Mouse (Mus musculus) left cerebral cortex, postnatal 4 days (tissue): ENCODE data around the gene Trim14. TPM values are rescaled to one million over a fixed set of nuclear protein-coding genes. Genes with fewer than 3 reads are reported as not detected.

ENCODE experiments used
- DNase-seq: peaks from one replicate; pipeline ENCODE4 v3.0.0-alpha.2; 2022
- intact Hi-C: fragments of 180-260 bp; cut with DNase I; formaldehyde crosslinking; loops from one replicate; pipeline ENCODE4 v1.15.1; 2025
- total RNA-seq, 2 experiments: library from RNA; stranded (reverse); gene quantifications; 2 replicates each; pipeline ENCODE4 v1.2.3; 2021

The Trim14 gene
- total RNA-seq, 2 experiments from 2014 or later, result 0.48 to 0.88 TPM

DNA sequence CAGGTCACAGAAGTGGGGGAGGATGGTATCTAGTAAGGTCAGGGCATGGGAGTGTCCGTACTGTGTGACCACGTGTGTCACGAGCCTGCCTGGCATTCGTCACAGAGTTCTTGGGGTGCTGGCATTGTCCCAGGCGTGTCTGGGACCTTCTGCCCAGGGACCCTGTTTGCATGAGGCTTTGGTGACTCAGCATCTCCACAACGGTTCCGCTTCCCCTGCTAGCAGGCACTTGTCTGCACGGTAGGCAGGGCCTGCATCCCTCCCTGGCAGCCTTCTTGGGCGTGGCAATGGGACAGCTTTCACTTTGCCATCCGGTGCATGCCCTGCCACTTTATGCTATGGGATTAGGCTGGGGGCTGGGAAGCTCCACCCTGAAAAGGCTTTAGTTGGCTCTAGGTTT, 27.9 kb upstream of the Trim14 start:
- intact Hi-C loops, result no loop called here
- no peak for DNase-seq

DNA sequence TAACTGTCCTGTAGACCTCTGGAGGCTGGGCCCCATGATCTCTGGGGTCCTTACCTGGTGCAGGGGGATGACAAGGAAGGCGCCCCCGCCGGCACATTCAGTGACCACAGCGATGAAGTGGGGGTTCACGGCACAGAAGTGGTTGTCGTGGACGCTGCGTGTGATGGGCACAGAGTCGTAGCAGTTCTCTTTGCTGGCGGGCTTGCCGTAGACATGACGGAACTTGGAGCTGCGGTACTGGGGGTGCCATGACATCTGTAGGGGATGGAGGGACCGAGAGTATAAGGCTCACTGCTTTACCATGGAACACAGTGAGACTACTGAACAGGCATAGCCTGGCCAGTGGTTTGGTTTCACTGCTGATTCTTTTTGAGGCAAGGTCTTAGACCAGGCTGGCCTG, 26.9 kb upstream of the Trim14 start:
- intact Hi-C loops, result no loop called here

DNA sequence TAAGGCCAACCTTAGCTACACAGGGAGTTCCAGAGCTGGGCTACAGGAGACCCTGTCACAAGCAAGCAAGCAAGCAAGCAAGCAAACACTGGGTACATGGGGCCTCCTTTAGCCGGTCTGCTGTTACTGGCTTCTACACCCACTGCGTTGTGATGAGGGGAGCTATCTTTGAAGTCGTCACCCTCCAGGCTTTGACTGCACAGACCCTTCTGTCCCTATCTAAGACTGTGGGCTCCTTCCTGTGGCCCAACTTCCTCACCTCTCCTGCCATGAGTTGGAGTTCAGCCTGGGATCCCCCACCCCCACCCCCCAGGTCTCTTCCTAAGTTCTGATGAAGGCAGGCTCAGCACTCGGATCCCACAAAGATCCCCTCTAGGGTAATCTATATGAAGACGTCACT, 26.1 kb upstream of the Trim14 start:
- DNase-seq, result no peak
- intact Hi-C loops, result no loop called here

More for the DNA sequence above, 26.9 kb upstream of the Trim14 start:
- no peak for DNase-seq

DNA sequence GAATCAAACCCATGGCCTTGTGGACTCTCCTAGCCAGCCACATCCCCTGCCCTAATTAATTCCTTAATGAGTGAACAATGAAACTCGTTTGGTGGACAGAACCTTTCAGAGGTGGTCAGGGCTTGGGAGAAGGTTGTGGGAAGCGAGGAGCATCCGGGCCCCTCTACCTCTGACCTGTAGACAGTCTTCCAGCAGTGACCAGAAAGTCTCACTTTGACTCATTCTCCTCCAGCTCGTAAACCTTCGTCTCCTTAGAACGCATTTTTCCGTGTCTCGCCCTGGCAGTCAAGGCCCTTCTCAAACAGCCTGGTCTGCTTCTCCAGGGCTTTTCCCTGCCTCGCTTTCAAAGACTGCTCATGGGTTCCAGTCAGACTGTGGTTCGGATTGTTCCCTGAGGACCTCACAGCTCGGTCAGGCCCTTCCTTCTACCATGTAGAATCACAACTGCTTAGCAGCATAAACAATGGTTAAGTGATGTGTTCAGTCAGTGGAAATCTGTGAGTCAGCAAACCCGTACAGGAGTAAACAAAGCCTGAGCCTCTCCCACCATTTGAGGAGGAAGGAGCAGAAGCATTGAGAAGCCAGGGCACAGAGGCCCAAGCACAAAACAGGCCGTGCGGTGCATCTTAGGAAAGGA, 24.2 kb upstream of the Trim14 start:
- intact Hi-C loops, result no loop called here
- no peak for DNase-seq

DNA sequence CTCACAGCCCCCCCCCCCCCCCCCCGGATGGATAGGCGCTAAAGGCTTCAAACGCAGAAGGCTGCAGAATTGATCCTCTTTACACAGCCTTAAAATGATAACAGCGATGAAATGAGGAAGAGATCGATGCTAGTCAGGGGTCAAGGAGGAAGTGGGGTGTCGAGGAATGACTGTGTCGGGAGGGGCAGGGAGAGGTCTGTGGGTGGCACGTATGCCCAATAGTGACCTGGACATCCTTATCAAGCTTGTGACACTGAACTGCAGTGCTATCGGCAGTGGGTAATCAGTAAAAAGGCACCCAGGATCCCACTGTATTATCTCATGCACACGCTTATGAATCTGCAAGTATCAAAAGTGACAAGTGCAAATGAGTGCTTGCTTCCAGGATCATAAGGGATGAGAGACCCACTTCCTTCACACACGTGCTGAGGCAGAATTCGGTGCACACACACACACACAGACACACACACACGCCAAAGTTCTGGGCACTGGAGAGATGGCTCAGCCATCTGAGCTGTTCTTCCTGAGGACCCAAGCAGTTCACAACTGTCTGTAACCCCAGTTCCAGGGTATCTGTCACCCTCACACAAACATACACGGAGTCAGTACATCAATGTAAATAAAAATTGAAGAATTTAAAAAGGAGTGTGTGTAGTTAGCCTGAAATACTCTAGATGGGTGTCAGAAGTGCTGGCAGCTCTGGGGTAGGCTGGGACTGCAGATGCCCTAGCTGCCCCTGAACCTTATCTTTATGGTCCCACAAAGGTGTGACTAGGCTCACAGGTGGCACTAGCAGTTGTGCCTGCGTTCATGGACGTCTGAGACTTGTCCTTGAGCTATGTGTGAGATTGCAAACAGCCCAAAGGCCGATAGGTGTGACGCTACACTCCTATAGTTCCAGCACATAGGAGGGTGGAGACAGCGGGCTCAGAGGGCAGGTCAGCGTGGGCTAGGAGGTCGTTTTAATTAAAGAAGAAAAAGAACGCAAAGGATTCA, 23.0 kb upstream of the Trim14 start:
- DNase-seq, result no peak
- intact Hi-C loops, result loop anchor here (5.0 kb wide), 1 partner anchor 52 kb away; no protein-coding TSS in a partner anchor

DNA sequence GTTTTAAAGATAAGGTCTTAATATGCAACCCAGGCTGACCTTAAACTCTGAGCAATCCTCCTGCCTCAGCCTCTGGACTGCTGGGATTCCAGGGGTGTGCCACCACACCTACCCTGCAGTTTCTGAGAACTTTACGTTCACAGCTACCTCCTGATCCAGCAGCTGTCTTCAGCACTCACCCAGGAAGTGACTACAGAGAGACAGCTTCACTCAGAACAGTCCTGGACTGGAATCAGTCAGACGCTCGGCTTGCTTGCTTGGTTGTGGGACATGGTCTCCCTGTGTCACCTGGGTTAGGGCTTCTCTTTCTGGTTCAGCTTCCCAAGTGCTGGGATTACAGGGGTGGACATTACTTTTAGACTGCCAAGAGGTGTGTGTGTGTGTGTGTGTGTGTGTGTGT, 21.0 kb upstream of the Trim14 start:
- DNase-seq, result no peak
- intact Hi-C loops, result loop anchor here (5.0 kb wide), 1 partner anchor 50 kb away; no protein-coding TSS in a partner anchor

DNA sequence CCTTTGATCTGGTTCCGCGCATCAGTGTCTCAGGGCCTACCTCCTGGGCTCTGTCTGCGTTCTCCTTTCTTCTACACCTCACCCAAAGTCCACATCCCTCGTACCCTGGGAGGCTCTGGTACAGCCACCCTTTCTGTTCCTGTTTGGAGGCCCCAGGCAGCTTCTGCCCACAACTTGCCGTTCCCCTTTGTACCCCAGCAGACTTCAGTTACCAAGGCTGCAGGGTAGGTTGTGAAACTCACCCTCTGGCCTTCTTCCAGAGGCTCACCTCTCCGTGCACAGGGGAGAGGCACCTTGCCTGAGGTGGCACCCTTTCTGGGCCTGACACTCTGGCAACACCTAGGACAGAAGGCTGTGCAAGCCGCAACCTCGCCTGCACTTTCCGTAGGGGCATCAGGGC, 19.8 kb upstream of the Trim14 start:
- intact Hi-C loops, result loop anchor here (5.0 kb wide), 1 partner anchor 48 kb away; no protein-coding TSS in a partner anchor
- DNase-seq, result no peak

DNA sequence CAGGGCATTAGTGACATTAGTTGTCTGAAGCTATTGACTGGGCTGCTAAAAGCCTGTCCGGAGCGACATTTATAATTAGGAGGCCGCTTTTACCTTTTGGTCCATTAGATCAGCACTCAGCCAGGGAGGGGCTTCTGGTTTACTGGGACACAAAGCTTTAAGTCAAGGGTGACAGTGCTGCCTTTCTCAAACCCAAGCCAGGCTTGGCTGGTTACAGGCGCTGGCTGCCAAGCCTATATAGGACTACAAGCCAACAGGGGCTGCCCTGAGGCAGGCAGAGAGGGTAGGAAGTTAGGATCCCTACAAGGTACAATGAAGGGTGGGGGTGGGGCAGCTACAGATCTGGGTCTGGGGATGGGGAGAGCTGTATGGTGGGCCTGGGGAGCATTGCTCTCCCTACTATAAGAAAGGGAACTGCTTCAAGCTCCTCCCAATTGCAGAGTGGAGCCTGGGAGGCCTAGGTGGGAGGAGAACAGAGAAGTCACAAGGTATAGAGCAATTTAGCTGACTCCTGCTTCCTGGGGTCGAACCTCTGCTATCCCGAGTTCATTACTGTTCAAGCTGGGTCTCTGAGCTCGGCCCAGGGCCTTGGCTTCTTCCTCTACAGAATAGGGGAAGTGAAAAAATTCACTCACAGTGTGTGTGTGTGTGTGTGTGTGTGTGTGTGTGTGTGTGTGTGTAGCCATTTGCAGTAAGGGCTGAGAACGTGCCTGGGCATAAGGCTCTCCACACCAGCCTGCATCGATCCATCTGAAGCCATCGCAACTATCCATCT, 18.5 kb upstream of the Trim14 start:
- no peak for DNase-seq
- intact Hi-C loops, result loop anchor here (5.0 kb wide), 1 partner anchor 47 kb away; no protein-coding TSS in a partner anchor

DNA sequence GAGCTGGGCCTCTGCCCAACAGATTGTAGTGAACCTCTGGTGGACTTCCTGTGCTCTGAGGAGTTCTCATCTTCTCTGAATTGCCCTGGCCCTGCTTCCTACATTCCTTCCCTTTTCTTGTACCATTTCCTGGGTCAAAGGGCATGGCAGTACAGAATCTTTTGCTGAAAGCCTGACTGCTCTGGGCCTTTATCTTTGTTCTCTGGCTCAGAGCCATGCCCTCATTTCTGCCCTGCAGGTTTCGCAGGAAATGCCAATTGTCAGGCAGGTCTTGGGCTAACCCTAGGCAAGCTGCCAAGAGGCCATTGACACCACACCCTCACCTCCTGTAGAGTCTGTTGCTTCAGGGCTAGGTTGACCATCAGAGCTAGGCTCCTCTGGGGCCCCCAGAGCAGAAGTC, 17.9 kb upstream of the Trim14 start:
- intact Hi-C loops, result no loop called here
- peak; percentile 68 for DNase-seq

DNA sequence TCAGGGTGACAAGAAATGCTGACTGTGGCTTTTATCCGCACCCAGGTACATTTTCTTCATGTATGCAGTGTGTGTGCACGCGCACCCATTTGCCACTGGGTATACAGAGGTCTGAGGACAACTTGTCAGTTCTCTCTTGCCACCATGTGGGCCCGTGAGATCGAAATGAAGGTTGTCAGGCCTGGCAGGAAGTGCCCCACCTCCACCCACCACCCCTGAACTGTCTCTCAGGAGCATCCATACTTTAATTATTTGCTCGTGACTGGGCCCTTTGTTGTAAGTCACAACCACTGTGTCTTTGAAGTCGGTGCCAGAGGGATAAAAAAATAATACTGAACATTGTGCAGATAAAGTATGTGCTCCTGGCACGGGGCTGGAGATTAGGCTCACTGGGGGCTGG, 14.5 kb upstream of the Trim14 start:
- intact Hi-C loops, result no loop called here
- DNase-seq, result no peak

DNA sequence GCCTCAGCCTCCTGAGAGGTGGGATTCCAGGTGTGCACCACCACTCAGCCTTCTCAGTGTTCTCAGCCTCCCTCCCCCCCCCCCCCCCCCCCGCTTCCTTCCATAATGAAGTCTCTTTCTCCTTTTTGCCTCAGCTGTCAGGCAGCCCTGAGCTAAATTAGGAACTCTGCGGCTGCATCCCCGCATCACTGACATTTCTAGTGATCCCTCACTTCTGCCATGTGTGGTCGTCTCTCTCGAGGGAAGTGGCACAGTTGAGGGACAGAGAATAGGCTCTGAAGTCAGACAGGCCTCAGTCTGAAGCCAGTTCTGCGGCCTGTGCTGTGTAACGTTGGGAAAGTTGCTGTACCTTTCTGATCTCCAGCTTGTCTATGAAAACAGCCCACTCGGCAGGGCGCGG, 14.0 kb upstream of the Trim14 start:
- intact Hi-C loops, result no loop called here
- DNase-seq, result no peak

DNA sequence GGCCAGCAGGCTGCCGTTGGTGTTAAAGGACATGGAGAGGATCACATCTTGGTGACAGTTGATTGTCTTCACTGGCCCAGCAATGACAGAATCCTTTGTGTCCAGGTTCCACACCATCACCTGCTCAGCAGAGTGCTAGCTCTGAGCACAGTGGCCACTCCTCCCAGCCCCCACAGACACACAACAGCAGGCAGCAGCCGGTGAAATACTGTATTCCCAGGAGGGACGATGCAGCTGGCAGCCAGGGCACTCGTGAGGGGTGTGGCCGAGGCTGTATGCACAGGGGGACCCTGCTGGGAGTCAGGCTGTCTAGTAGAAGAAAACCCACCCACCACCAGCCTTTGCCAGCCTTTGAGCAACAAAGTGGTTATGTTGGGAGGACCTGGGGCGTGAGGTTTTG, 10.8 kb upstream of the Trim14 start:
- intact Hi-C loops, result no loop called here
- peak; percentile 63 for DNase-seq

DNA sequence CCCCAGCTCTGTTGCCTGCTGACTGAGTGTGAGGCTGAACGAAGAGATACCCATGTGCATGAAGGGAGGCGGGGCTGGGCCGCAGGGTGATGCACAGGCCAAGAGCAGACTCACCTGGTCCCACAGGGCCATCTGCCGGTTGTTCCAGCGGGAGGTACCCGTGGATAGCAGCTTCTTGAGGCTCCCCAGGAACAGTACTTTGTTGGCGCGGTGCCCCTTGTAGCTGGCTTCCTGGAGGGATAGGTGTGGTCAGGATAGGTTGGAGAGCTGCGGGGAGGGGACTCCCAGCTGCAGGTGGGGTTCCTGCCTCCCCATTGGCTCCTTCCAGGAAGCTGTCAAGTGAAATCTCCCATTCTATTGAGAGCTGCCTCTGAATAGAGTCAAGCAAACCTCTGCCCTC, 9.6 kb upstream of the Trim14 start:
- DNase-seq, result no peak
- intact Hi-C loops, result no loop called here

DNA sequence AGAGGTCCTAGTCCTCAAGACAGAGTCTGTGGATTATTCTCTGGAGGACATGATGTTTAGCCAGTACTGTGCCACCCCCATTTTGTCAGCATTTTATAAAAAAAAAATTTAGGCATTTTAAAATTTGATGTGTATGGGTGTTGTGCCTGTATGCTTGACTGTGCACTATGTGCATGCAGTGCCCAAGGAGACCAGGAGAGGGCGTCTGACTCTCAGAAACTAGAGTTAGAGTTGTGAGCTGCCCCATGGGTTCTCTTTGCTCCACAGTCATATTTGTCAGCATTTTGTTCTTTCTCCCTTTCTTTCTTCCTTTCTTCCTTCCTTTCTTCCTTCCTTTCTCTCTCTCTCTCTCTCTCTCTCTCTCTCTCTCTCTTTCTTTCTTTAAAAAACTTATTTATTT, 8.4 kb upstream of the Trim14 start:
- DNase-seq, result peak; percentile 41
- intact Hi-C loops, result no loop called here

DNA sequence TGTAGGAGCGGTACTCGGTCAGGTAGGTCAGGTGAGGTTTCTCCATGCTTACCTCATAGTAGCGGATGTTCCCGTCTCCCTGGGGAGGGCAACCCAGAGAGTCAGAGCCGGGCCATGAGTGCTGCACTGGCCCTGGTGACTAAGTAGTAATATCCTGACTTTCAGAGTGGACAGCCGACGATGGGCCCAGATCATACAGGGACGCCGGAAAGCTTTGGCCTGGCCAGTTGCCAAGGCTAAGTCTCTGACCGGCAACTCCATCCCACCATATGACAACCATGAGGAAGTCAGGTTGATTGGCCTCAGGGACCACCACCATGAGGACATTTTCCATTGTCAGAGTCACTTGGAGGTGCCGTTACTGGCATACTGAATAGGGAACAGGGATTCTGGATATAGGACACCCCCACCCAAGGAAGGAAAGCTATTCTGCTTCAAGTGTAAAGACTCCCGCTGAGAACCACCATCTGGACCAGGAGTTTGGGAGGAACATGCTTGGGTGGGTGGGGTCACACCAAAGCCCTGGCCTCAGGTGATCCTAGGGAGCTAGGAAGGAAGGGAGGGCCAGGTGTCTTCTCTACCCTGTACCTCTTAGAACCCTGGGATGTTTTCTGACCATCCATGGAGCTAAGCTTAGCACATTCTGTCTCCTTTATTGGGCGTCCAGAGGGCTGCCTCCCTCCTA, 7.6 kb upstream of the Trim14 start:
- intact Hi-C loops, result no loop called here
- no peak for DNase-seq

DNA sequence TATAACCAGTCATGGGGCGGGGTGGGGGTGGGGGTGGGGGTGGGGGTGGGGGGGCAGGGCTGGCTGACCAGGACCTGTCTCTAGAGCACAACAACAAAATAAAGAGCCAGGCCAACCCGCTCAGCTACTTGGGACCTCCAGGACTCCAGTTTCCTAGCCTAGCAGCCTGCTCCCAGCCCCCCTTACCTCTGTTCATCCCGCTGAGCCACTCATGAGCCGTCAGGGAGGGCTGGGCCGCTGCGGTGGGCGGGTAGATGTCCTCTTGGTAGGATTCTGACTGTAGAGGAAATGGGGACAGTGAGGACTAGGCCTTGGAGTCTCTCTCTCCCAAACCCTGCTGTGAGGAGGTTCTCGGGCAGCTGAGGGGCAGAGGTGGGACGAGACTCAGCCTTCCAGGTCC, 5.8 kb upstream of the Trim14 start:
- intact Hi-C loops, result no loop called here
- DNase-seq, result no peak

DNA sequence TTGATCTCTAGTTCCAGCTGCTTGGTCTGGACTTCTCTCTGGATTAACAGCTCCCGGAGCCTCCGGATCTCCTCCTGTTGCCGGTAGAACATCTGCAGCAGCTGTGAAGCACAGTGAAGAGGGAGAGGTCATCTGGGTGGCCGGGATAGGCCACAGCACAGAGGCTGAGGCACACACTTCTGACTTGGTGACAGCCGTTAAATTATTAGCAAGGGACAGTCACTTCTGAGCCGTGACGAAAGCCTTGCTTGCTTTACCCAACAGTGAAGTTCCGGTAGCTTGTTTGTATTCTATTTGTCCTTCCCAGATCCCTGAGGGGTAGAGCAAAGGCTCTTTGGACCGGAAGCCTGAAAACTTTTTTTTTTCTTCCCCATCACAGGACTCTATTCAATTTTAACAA, 3.2 kb upstream of the Trim14 start:
- intact Hi-C loops, result no loop called here
- DNase-seq, result no peak

DNA sequence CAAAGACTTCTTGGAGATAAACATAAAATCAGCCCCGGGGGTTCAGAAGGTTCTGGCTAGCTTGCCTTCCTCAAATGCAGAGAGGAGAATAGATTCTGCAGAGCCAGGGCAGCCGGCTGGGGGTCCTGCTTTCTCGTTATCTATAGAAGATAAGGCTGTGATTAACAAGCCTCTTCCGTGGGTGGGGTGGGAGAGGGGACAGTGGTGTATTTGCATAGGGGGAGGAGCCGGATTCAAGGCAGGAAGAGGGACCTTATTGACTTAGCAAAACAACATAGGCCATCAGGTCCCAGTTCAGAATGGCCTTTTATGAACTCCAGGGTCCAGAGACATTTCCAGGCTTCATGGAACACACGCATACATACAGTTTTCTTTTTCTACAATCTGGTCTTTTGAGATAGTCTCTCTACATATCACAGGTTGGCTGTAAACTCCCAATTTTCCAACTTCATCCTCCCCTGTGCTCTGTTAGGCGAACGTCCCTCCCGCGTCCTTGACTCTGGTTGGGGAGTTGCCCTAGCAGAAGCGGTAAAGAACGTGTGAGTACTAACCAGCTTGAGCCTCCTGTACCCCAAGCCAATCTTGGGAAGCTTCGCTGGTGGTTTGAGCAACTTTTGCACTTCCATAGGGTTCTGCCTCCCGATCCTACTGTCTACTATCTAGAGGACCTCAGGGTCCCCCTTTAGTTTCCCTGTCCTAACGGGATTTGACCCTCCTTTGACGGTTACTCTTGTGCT, 679 bp downstream of the Trim14 start:
- intact Hi-C loops, result no loop called here
- no peak for DNase-seq

DNA sequence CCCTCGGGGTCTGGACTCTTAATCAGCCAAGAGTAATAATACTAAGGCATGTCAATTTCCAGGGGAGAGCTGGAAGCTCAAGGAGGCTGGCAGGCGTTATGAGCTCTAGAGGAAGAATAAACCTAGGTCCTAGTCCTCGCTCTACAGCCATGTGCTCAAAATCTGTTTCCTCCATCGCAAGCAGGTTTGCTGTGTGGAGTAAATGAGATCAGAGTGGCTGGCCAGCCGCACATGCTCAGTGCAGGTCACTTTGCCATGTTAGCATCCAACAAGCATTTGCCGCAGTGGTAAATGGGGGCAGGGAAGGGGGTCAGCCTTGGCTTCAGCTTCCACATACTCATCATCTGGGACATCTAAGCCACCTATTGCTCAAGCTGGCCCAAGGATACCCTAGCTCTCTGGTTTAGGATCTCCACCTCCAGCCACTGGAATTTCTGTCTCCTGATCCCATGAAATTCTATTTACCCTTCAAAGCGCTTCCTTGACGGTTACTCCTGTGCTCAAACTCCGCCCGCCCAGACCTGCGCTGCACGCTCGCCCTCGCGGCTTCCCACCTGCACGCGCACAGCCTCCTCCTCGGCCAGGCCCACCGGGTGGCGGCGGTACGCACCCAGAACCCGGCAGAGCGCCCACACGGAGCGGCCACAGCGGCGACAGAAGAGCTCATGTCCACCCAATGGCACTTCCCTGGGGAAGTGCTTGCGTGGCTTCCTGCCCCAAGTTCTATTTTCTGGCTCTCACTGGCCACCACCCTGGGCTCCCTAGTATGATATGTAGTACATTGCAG, 1.8 kb downstream of the Trim14 start:
- no peak for DNase-seq
- intact Hi-C loops, result no loop called here
